Mouse (Mus musculus) embryonic fibroblast, embryonic 13.5 days (primary cell): ENCODE measurements around the gene Gmds. TPM values are rescaled to one million over a fixed set of nuclear protein-coding genes. Genes with fewer than 3 reads are reported as not detected.

Experiments used
- H3K27ac ChIP-seq: 2 replicates; pipeline ENCODE4 v1.5.1; 2012; ENCODE audit warnings: low read length, control low read depth, inconsistent platforms; ENCODE audit not compliant: insufficient read depth
- H3K4me1 ChIP-seq: 2 replicates; pipeline ENCODE4 v1.6.1; 2011; ENCODE audit warnings: low read length; ENCODE audit not compliant: control insufficient read depth, insufficient read depth
- H3K4me3 ChIP-seq: 2 replicates; pipeline ENCODE4 v1.5.1; 2011; ENCODE audit warnings: mild to moderate bottlenecking, control low read depth, low read length; ENCODE audit not compliant: insufficient read depth
- CTCF ChIP-seq: IDR thresholded peaks from 2 replicates; pipeline ENCODE4 v1.5.1; 2011; ENCODE audit warnings: mild to moderate bottlenecking, control low read depth, low read length, moderate library complexity, borderline replicate concordance; ENCODE audit not compliant: insufficient read depth
- POLR2A ChIP-seq: IDR thresholded peaks from 2 replicates; pipeline ENCODE4 v1.6.1; 2011; ENCODE audit warnings: low read depth, mild to moderate bottlenecking, control low read depth, low read length, moderate library complexity
- polyA plus RNA-seq: library from polyadenylated mRNA; stranded (reverse); fragments of >200 nt; gene quantifications from 2 replicates; pipeline ENCODE4 v1.2.4, GENCODE M21; 2011; ENCODE audit warnings: low read depth; ENCODE audit not compliant: missing spikeins, insufficient read length

Gmds gene
- polyA plus RNA-seq, 1 experiment: 19.1 TPM

DNA sequence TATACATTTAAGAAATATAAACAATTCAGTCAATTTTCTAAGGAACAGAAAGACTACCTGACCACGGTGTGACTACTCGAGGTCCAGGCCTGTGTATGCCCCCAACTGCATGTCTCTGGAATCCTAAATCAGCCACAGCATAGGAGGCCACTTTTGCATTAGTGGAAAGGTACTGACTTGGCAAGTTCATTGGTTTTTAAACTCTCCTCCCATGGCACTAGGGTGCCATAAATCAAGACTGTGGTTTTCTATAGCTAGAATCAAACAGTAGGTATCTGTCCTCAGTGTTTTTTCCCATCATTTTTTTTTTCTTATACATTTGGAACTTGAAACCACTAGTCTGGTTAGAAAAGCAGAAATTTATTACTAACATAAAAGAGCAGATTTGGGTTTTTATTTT, 68.8 kb downstream of the Gmds start:
- no peak for TF ChIP-seq CTCF
- no peak for TF ChIP-seq POLR2A
- Histone ChIP-seq H3K27ac (peak overlapping the region; percentile 93), H3K4me1 (peaks cover 8% of the 10 kb centered on the region), H3K4me3 (no peak overlapping the region)

DNA sequence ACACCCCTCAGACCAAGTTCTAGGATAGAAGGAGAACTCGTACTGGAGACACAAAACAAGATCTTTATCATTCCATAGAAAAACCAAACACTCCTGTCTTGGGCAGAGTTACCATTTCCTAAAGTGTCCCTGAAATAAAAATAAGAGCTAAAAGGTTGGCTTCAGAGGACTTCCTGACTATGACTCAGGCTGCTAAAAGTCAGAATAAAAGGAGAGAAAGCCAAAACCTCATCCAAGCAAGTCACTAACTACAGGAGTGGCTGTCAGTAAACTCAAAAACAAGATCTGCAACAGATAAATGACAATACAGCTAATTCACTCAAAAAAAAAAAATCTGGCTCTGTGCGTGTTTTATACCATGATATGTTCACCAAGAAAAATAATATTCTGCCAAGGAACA, 69.3 kb downstream of the Gmds start:
- Histone ChIP-seq H3K4me3 (no peak overlapping the region), H3K27ac (peak overlapping the region; percentile 93), H3K4me1 (peaks cover 8% of the 10 kb centered on the region)
- TF ChIP-seq CTCF: no peak
- TF ChIP-seq POLR2A: no peak

DNA sequence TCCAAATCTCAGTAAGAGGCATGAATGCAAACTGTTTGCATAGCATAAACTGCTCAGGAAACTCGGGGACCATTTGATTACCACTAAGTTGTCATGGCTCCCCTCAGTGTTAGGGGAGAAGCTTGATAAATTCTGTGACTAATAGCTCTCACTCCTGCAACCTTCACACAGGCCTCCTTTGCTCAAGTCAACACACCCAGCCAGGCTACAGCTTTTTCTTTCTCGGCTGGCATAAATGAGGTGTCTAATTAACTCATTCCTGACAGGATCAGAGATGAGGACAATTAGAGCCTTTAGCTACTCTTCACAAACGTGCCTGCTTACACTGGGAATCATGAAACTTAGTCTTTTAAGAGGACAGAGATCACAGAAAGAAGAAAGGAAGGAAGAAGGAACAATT, 70.3 kb downstream of the Gmds start:
- Histone ChIP-seq H3K4me1 (peaks cover 8% of the 10 kb centered on the region), H3K4me3 (no peak overlapping the region), H3K27ac (peak overlapping the region; percentile 51)
- no peak for TF ChIP-seq POLR2A
- no peak for TF ChIP-seq CTCF

DNA sequence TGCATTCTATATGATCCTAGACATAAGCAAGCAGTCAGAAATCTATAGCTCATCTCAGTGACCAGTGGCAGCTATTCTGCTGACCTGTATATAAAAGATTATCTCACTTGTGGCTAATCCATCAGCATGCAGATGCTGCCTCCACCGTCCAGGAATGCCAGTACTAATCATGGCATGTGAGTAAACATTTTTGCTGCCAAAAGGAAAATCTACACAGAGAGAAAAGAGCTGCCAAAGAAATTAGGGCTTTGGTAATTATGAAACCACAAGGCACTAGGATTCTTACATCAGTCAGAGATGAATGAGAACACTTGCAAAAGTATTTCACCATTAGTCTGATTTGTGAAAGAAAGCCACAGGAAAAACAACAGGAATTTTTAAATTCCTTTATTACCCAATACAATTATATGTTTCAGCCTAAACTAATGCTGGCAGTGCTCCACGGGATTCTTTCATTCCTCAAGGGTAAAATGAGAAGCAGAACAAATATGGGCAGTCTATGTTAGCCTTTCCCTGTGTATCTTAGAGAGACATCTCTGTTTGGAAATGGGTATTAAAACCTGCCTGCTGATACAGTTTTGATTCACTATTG, 71.3 kb downstream of the Gmds start:
- Histone ChIP-seq H3K4me1 (peaks cover 8% of the 10 kb centered on the region), H3K4me3 (no peak overlapping the region), H3K27ac (peak overlapping the region; percentile 94)
- TF ChIP-seq POLR2A: no peak
- no peak for TF ChIP-seq CTCF

DNA sequence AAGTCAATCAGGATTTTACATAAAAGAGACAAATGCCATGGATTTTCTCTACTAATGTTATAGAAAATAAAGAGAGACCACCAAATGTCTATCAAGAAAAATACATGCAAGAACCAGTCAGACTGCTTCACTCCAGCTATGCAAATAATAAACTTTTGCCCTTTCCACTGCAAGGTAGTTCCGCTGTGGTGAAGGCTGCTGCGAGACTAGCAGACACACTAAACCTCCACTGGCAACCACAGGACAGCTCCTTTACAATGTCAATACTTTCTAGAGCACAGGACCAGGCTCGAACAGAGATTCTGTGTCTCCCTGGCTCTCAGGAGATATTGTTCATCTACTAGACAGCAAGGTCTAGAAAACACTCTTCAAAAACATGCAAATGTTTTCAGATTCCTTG, 71.8 kb downstream of the Gmds start:
- peak overlapping the region; percentile 80 for H3K27ac ChIP-seq
- peaks cover 8% of the 10 kb centered on the region for H3K4me1 ChIP-seq
- H3K4me3 ChIP-seq: no peak overlapping the region
- TF ChIP-seq CTCF (no peak), POLR2A (no peak)

DNA sequence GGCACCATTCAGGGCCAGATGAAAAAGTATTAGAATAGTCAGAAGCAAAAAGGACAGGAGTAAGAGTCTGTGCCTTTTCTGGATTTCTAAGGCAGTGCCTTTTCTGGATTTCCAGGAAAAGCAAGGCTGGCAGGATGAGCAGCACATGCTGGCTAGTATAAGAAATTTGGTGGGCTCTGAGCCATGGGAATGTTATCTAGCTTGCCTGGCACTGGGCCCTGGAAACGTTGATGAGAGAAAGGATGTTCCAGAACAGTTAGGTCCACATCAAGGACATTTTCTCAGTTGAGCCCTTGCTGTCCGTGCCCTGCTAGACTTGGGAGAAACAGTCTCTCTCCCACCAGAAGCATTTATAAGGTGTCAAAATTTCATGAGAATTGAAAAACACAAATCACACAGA, 82.4 kb downstream of the Gmds start:
- TF ChIP-seq CTCF: no peak
- no peak for TF ChIP-seq POLR2A
- no peak overlapping the region for H3K4me3 ChIP-seq
- H3K4me1 ChIP-seq: peaks cover 4% of the 10 kb centered on the region; the same call in 1 of the 2 replicates
- H3K27ac ChIP-seq: no peak overlapping the region

DNA sequence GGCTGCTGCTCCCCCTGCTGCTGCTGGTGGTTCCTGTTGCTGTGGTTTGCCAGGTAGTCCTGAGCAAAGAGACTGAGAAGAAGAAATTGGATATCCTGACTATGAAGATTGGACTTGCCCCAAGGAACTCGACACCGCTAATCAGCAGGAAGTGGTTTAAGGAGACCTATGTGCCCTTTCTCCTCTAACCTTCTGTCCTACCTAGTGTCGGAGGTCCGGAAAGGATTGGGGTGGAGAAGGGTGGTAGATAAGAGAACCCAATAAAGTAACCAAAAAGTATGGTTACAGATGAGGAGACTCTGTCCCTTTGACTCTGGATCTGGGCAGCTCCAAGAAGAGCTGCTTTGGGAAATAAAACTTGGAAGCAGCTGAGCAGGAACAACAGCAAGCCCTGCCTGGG, 86.3 kb downstream of the Gmds start:
- Histone ChIP-seq H3K27ac (no peak overlapping the region), H3K4me3 (no peak overlapping the region), H3K4me1 (no peaks in the 10 kb centered on the region)
- no peak for TF ChIP-seq CTCF
- no peak for TF ChIP-seq POLR2A

DNA sequence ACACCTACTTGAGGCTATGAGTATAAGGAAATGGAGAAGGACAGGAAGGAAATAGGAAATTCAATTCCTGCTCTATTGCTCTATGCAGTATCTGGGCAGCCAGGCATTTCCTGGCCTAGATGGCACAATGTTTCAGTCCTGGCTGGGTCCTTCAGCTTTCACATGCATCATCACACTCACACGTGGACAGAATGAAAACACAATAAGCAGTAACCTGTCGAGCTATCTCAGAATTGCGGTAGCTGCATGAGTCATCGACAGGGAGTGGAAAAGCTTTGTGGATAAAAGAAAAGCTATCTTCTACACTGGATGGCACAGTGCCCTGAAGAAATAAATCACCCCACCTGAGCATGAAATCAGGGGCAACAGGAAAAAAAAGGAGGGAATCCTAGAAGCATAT, 96.3 kb downstream of the Gmds start:
- H3K4me1 ChIP-seq: no peaks in the 10 kb centered on the region
- no peak overlapping the region for H3K27ac ChIP-seq
- TF ChIP-seq POLR2A (no peak), CTCF (no peak)
- H3K4me3 ChIP-seq: no peak overlapping the region

DNA sequence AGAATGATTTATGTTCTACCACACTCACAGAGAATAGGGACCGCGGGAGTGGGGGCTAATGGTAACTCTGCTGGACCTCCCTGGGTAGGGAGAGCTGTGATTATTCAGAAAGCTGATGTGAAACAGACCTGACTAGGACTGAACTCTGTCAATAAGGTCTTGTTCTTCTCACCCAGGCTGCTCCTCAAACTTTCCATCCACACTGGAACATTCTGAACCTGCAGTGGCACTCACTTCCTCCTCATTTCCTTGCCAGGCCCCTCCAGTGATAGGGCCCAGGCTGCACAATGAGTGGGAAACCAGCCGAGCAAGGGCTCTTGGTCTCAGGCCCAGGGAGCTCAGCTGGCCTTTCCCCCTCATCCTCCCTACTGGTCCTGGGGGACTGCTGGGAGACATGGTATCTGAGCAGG, 102.3 kb downstream of the Gmds start:
- Histone ChIP-seq H3K4me3 (no peak overlapping the region), H3K27ac (no peak overlapping the region), H3K4me1 (no peaks in the 10 kb centered on the region)
- TF ChIP-seq CTCF: no peak
- no peak for TF ChIP-seq POLR2A

DNA sequence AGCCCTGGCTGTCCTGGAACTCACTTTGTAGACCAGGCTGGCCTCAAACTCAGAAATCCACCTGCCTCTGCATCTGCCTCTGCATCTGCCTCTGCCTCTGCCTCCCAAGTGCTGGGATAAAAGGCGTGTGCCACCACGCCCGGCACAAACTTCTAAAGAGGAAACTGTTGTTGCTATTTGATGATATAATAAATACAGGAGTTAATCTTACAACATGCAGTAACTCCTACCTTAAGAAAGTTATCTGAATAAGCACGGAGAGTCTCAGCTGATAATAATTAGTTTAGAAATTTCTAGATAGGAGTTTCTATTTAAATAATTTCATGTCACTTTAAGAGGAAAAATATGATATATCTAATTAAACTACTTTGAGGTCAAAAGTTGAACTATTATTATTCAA, 103.5 kb downstream of the Gmds start:
- Histone ChIP-seq H3K27ac (no peak overlapping the region), H3K4me3 (no peak overlapping the region), H3K4me1 (no peaks in the 10 kb centered on the region)
- TF ChIP-seq POLR2A (no peak), CTCF (no peak)

DNA sequence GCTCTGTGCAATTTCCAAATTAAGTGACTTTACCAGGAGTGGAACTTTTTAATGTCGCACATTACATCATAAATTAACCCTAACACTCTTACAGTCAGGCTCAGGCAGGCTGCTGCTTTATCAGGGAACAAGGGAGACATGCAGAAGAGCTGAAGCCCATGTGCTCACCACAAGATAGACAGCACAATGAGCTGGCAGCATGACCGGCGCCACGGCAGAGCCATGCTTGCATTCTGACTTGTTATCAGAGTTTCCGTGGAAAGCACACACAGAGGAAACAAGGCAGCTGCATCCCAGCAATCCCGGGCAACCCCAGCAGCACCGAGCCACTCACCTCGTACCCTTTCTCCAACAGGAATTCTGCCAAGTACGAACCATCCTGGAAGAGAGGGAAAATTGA, 104.5 kb downstream of the Gmds start:
- TF ChIP-seq CTCF (no peak), POLR2A (no peak)
- no peak overlapping the region for H3K27ac ChIP-seq
- H3K4me1 ChIP-seq: no peaks in the 10 kb centered on the region
- no peak overlapping the region for H3K4me3 ChIP-seq
